Comparison of ENCODE assay signal across 26 mouse cellular contexts in the genomic region with DNA sequence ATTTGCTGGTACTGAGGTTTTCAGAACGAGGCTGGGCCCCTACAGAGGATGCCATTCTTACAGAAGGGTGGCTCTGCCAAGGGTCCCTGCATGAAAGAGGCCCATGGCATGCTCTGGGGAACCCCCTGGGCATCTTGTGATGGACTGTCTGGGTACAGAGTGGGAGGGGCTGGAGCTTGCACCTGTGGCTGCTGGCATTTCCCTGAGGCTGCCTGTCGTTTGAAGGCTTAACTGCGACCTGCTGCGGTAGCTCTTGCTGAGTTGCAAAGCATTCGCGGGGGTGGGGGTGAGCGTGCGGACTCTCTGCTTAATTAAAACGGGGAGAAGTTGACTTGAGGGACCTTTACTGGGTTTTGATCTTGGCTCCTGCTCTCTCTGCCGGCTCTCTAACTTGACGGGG. TPM values are rescaled to one million over a fixed set of nuclear protein-coding genes. Genes with fewer than 3 reads are reported as not detected.
DNase-seq lines count a peak whose midpoint lies in the region; ATAC-seq and TF ChIP-seq lines count a peak whose summit lies in the region.
"Had no signal": no experiment of that assay in that cellular context is flagged by ENCODE, and none has a peak within 500 bp of the region (broad histone marks: within the 10 kb centered on the region; RNA-seq: fewer than 3 reads in every experiment).

No protein-coding gene starts in this region.

- no peaks in the 10 kb centered on the region for H3K36me3 ChIP-seq in heart, adult 2 months (ENCODE audit: control insufficient read depth, insufficient read depth, low read length)
- H3K36me3 ChIP-seq in thymus, adult 2 months (ENCODE audit: control insufficient read depth, insufficient read depth, low read length), result no peaks in the 10 kb centered on the region
- H3K36me3 ChIP-seq in limb, embryonic 13.5 days, result no peaks in the 10 kb centered on the region
- H3K36me3 ChIP-seq: forebrain, embryonic 12.5 days; G1E; heart, embryonic 10.5 days; heart, embryonic 13.5 days had no signal

- intact Hi-C loops in heart, adult 2 months (cut with DNase I), result no loop called here

- peak overlapping the region; percentile 3; the same call in 1 of the 2 replicates for H3K4me2 ChIP-seq in limb, embryonic 13.5 days (replicated peaks)
- H3K4me2 ChIP-seq: forebrain, embryonic 12.5 days; heart, embryonic 13.5 days; hindbrain, embryonic 14.5 days had no signal

- no peaks in the 10 kb centered on the region for H3K27me3 ChIP-seq in heart, adult 2 months (ENCODE audit: control insufficient read depth, insufficient read depth, low read length)
- H3K27me3 ChIP-seq in thymus, adult 2 months (ENCODE audit: control insufficient read depth, insufficient read depth, low read length), result no peaks in the 10 kb centered on the region
- peaks cover 3% of the 10 kb centered on the region; the same call in 1 of the 2 replicates for H3K27me3 ChIP-seq in limb, embryonic 13.5 days

- no peak overlapping the region for H3K27ac ChIP-seq in heart, adult 2 months
- H3K27ac ChIP-seq in thymus, adult 2 months (ENCODE audit: control insufficient read depth, insufficient read depth, low read length), result no peak overlapping the region
- no peak overlapping the region for H3K27ac ChIP-seq in limb, embryonic 13.5 days
- H3K27ac ChIP-seq: forebrain, embryonic 12.5 days; gastrocnemius, adult 2 months; heart, embryonic 10.5 days; heart, embryonic 13.5 days; hindbrain, embryonic 14.5 days; hindbrain, postnatal 0 days had no signal

- DNase-seq in heart, adult 11 months, result peak; percentile 74
- DNase-seq in heart, adult 2 months, result no peak
- DNase-seq in thymus, postnatal 14 days, result peak; percentile 9
- DNase-seq in thymus, adult 2 months, result no peak
- peak; percentile 35 for DNase-seq in Muller cell, postnatal 12 days (ENCODE audit: inconsistent ontology term)
- no peak for DNase-seq in adrenal gland, adult 2 months
- DNase-seq: adrenal gland, adult 8-10 months; adrenal gland, postnatal 25 days; cerebellum, adult 18-20 months; cerebellum, adult 9-10 months; cerebellum, postnatal 14 days; forebrain, postnatal 0 days; gastrocnemius, adult 2 months; gastrocnemius, postnatal 14 days; heart, adult 18-20 months; heart, postnatal 14 days; heart, postnatal 4 days had no signal

- H3K4me1 ChIP-seq in heart, adult 2 months (ENCODE audit: control insufficient read depth, insufficient read depth, low read length), result no peaks in the 10 kb centered on the region
- H3K4me1 ChIP-seq in thymus, adult 2 months (replicated peaks; ENCODE audit: control insufficient read depth, insufficient read depth, low read length), result no peaks in the 10 kb centered on the region
- peaks cover 24% of the 10 kb centered on the region for H3K4me1 ChIP-seq in limb, embryonic 13.5 days

- H3K9me3 ChIP-seq in limb, embryonic 13.5 days, result peaks cover 2% of the 10 kb centered on the region; the same call in 1 of the 2 replicates
- H3K9me3 ChIP-seq: heart, embryonic 10.5 days had no signal

- no peak overlapping the region for H3K4me3 ChIP-seq in heart, adult 2 months
- no peak overlapping the region for H3K4me3 ChIP-seq in thymus, adult 2 months (ENCODE audit: control insufficient read depth, insufficient read depth, low read length)
- H3K4me3 ChIP-seq in limb, embryonic 13.5 days, result no peak overlapping the region
- H3K4me3 ChIP-seq: forebrain, embryonic 12.5 days; gastrocnemius, adult 2 months; heart, embryonic 10.5 days; heart, embryonic 13.5 days had no signal

- no peak for ATAC-seq in limb, embryonic 13.5 days (ENCODE audit: low FRiP score, low read depth)
- ATAC-seq: forebrain, postnatal 0 days; hindbrain, postnatal 0 days; inflammation-experienced regulatory T-cells, adult 6 months; intestine, embryonic 16.5 days had no signal

- whole genome bisulfite sequencing in heart, adult 2 months, result 52% methylated on average over 11 of the region's 11 CpGs
- 43% methylated on average over 11 of the region's 11 CpGs for WGBS in thymus, adult 2 months
- WGBS in limb, embryonic 13.5 days, result 14% methylated on average over 11 of the region's 11 CpGs

- no peak for TF ChIP-seq CTCF in heart, adult 2 months (IDR thresholded peaks at IDR 0.05)
- TF ChIP-seq CTCF in thymus, adult 2 months (IDR thresholded peaks at IDR 0.05; ENCODE audit: borderline replicate concordance, control insufficient read depth, extremely low read depth, insufficient read depth, low read length, poor library complexity), result no peak

- TF ChIP-seq EP300 in heart, adult 2 months (IDR thresholded peaks at IDR 0.05; ENCODE audit: insufficient read depth, low read depth, low read length), result no peak

- no peaks in the 10 kb centered on the region for H3K79me2 ChIP-seq in heart, adult 2 months (replicated peaks; ENCODE audit: control insufficient read depth, insufficient read depth, low read length)

- no peak overlapping the region for H3K9ac ChIP-seq in heart, adult 2 months (ENCODE audit: low read depth, low read length)
- no peak overlapping the region for H3K9ac ChIP-seq in limb, embryonic 13.5 days
- H3K9ac ChIP-seq: forebrain, embryonic 12.5 days; forebrain, postnatal 0 days; heart, embryonic 13.5 days; hindbrain, embryonic 14.5 days had no signal

- no peak for TF ChIP-seq POLR2A in heart, adult 2 months (IDR thresholded peaks at IDR 0.05; ENCODE audit: insufficient read depth, low read depth, low read length)
- TF ChIP-seq POLR2A in thymus, adult 2 months (IDR thresholded peaks at IDR 0.05; ENCODE audit: control insufficient read depth, extremely low read depth, insufficient read depth, low read length, poor library complexity), result no peak

RNA-seq across cellular contexts. Expression of gene Axin2, which starts 55.4 kb away (rescaled TPM):
- total RNA-seq in heart, adult 2 months (2021), result 1 to 10 TPM; 3.5 to 6.6 TPM
- 2.7 and 2.8 TPM in 2 replicates for polyA plus RNA-seq in heart, adult 2 months (2012; rRNA removed)
- 16.5 and 17.0 TPM in 2 replicates for polyA plus RNA-seq in thymus, adult 2 months (2012; rRNA removed)
- 18.1 and 19.7 TPM in 2 replicates for polyA plus RNA-seq in limb, embryonic 13.5 days (2015; fragmentation: Nextera tagmentation; extraction: Ambion mirVana)
- 10 to 100 TPM; 28.6 to 47.1 TPM for total RNA-seq in adrenal gland, adult 2 months (2021)
- polyA plus RNA-seq in adrenal gland, adult 2 months (2012; rRNA removed), result 25.7 and 31.4 TPM in 2 replicates
- total RNA-seq: G1E had no signal
- polyA plus RNA-seq: G1E had no signal

Comparison
In these comparisons a context has a peak if more than half of its experiments do, and no peak if none do; other contexts are left out.
1. DNase-seq: peak in heart, adult 11 months (single experiment), thymus, postnatal 14 days (single experiment) and Muller cell, postnatal 12 days (single experiment); none in heart, adult 2 months (0 of 2), thymus, adult 2 months (single experiment) and adrenal gland, adult 2 months (single experiment).